Mouse (Mus musculus) embryonic facial prominence, embryonic 10.5 days (tissue): Measurements from ENCODE around the gene Rpa1. TPM values are rescaled to one million over a fixed set of nuclear protein-coding genes. Genes with fewer than 3 reads are reported as not detected.

ENCODE experiments used
- DNase-seq: peaks from one replicate; pipeline ENCODE4 v3.0.0-alpha.2; 2017; ENCODE audit warnings: low spot score
- H3K27ac ChIP-seq: fragments of 300-500 bp; sonication (generic); replicated peaks from 2 replicates; pipeline ENCODE4 v1.5.1; 2016; ENCODE audit warnings: mild to moderate bottlenecking
- H3K27me3 ChIP-seq: fragments of 300-500 bp; sonication (generic); replicated peaks from 2 replicates; pipeline ENCODE4 v1.6.1; 2016; ENCODE audit warnings: low read depth, mild to moderate bottlenecking; ENCODE audit not compliant: poor library complexity, severe bottlenecking
- H3K36me3 ChIP-seq: fragments of 300-500 bp; sonication (generic); replicated peaks from 2 replicates; pipeline ENCODE4 v1.6.1; 2016; ENCODE audit warnings: mild to moderate bottlenecking, moderate library complexity
- H3K4me1 ChIP-seq: fragments of 300-500 bp; sonication (generic); 2 replicates; pipeline ENCODE4 v1.6.1; 2016
- H3K4me3 ChIP-seq: fragments of 300-500 bp; sonication (generic); 2 replicates; pipeline ENCODE4 v1.5.1; 2016; ENCODE audit warnings: mild to moderate bottlenecking, moderate library complexity
- H3K9me3 ChIP-seq: fragments of 300-500 bp; sonication (generic); 2 replicates; pipeline ENCODE4 v1.6.1; 2016; ENCODE audit warnings: mild to moderate bottlenecking
- WGBS: fragments of 180-500 bp; shearing (Covaris S2); methylation state at CpG from one replicate; pipeline ENCODE4 v1.1.7; 2016; 5-methylcytosine and 5-hydroxymethylcytosine counted together
- polyA plus RNA-seq: library from polyadenylated mRNA; unstranded; fragments of >200 nt; fragmentation: Nextera tagmentation; extraction: Ambion mirVana; gene quantifications from 2 replicates; pipeline ENCODE4 v1.2.1, GENCODE M21; 2016

The Rpa1 gene
- polyA plus RNA-seq, 1 experiment from 2014 or later, result 192 TPM

DNA sequence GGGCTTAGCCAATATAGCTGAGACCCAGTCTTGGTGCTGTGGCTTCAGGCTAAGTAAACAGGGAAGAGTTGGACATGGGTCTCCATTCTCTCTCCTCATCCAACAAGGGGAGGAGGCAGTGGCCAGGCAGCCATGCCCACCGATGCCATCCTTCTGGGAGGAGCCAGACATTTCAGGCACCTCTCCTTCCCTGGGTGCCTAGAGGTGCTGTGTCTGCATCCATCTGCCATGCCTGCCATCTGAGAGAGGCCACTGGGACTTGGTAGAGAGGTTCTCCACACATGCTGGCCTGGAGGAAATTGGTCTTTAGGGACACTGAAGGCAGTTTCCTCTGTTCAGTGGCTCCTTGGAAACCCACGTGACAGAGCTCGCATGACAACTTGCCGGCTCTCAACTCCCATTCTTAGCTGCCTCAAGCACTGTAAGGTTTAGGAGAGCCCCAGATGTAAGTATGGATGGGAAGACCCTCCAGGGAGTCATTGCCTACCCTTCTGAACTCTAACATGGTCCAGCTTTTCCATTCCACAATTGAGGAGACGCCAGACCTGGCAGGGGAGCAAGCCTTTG is 67.6 kb downstream of the Rpa1 start:
- Histone ChIP-seq H3K27ac (no peak overlapping the region; the same call in 1 of the 2 replicates), H3K36me3 (no peaks in the 10 kb centered on the region), H3K4me3 (no peak overlapping the region), H3K27me3 (peaks cover 55% of the 10 kb centered on the region), H3K4me1 (peaks cover 59% of the 10 kb centered on the region), H3K9me3 (no peaks in the 10 kb centered on the region)
- WGBS, result 36% methylated on average over 5 of the region's 5 CpGs
- DNase-seq, result no peak

DNA sequence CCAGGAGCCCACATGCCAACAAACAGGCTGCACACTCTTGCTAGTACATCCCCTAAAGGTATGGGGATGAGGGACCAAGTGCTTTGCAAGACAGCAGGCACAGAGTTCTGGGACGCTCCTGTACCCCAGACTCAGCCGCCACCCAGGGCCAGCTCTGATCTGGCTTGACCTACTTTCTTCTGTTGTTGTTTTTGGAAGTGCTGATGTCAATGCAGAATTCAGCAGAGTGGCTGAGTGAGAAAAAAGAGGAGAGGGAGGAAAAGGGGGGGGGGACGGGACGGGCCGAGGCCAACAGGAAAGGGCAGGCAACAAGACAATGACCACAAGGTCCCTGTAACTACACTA is 68.1 kb downstream of the Rpa1 start:
- peak overlapping the region; percentile 67; the same call in 1 of the 2 replicates for H3K27ac ChIP-seq
- peaks cover 64% of the 10 kb centered on the region for H3K4me1 ChIP-seq
- WGBS, result 40% methylated on average over 5 of the region's 5 CpGs
- no peaks in the 10 kb centered on the region for H3K36me3 ChIP-seq
- no peaks in the 10 kb centered on the region for H3K9me3 ChIP-seq
- peaks cover 54% of the 10 kb centered on the region for H3K27me3 ChIP-seq
- H3K4me3 ChIP-seq, result peak overlapping the region; percentile 42; the same call in 1 of the 2 replicates
- DNase-seq, result no peak

DNA sequence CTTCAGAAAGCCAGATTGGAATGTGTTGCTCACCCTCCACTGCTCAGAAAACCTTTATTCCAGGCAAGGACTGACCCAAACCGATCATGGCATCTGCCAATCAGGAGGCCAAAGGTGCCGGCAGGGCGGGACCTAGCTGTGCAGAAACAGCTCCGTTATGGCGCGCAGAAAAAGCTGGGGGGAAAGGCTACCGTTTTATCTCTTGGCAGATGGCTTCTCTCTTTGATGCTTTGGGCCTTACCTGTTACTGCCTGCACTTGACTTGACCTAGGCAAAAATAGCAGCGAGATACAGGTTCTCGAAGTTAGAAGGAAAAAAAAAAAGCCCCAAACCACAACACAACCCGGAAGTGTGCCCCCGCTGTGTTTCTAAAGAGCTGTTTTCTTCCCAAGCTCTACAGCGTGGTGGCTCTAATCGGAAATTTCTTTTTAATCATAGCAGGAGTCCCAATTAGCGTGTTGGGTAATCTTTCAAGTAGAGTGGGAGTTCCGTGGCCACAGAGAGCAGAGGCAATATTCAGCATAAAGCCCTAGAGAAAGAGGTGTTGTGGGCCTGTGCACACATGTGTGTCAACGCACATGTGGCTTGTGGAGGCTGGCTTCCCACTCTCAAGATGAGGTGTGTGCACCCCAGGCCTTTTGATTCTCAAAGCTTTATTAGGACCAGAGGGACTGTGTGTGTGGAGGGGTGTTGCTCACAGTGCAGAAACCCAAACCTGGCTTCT is 68.6 kb downstream of the Rpa1 start:
- peaks cover 52% of the 10 kb centered on the region for H3K27me3 ChIP-seq
- H3K4me1 ChIP-seq, result peaks cover 70% of the 10 kb centered on the region
- H3K27ac ChIP-seq, result peak overlapping the region; percentile 67
- peak overlapping the region; percentile 42 for H3K4me3 ChIP-seq
- 5% methylated on average over 16 of the region's 16 CpGs for WGBS
- H3K9me3 ChIP-seq, result no peaks in the 10 kb centered on the region
- DNase-seq, result peak; percentile 77
- no peaks in the 10 kb centered on the region for H3K36me3 ChIP-seq

DNA sequence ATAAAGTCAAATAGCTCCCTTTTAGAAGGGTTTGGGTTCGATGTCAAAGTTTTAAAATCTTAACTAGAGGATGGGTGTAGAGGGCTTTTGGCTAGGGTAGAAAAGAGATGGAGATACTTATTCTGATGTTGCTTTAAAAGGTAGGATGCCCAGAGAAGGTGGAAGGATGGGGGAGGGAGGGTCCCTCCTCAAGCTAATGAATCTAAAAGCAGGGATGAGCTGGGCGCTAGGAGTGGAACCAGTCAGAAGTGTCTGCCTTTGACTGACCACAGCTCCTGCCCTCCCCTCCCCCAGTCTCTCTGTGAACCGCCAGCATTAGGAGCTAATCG is 69.1 kb downstream of the Rpa1 start:
- Histone ChIP-seq H3K27ac (peak overlapping the region; percentile 67), H3K9me3 (no peaks in the 10 kb centered on the region), H3K4me1 (peaks cover 74% of the 10 kb centered on the region), H3K27me3 (peaks cover 53% of the 10 kb centered on the region), H3K36me3 (no peaks in the 10 kb centered on the region), H3K4me3 (peak overlapping the region; percentile 42)
- WGBS, result 19% methylated on average over 4 of the region's 4 CpGs
- no peak for DNase-seq

DNA sequence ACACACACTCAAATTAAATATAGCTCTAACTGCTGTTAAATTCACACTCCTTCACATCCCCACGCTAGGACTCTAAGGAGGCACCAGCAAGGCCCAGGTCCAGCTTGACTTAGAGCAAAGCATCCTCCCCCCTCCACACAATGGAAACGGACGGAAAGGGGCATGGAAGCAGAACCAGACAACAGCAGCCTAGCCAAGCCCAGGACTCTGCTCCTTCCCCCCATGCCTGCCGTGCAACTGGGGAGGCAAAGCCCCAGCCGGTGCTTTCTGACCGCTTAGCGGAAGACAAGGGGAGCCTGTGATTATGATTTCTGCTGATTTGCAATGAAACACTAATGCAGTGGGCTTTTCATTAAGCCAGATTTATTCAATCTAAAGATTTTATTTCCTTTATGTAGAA is 70.0 kb downstream of the Rpa1 start:
- 48% methylated on average over 7 of the region's 7 CpGs for WGBS
- H3K27ac ChIP-seq, result no peak overlapping the region
- no peaks in the 10 kb centered on the region for H3K36me3 ChIP-seq
- no peaks in the 10 kb centered on the region for H3K9me3 ChIP-seq
- peaks cover 49% of the 10 kb centered on the region for H3K27me3 ChIP-seq
- peaks cover 80% of the 10 kb centered on the region for H3K4me1 ChIP-seq
- H3K4me3 ChIP-seq, result no peak overlapping the region
- no peak for DNase-seq

DNA sequence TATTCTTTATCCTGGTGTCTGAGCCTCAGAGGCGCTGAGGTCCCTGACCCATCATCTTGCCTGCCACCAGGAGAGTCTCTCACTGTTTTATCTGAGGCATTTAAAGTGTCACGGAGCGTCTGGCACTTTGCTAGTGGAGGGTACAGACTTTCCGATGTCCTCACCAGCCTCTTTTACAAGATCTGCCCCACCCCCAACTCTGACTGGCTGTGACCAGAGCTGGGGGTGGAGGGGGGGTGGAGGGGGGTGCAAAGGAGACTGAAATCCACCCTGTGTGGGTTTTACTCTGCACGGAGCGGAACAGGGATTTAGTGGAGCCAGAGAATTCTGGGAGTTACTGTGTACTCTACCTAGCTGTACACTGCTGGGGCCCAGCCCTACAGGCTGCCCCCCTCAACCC is 73.1 kb downstream of the Rpa1 start:
- Histone ChIP-seq H3K4me1 (peaks cover 65% of the 10 kb centered on the region), H3K27me3 (peaks cover 30% of the 10 kb centered on the region), H3K9me3 (no peaks in the 10 kb centered on the region), H3K36me3 (no peaks in the 10 kb centered on the region), H3K27ac (peak overlapping the region; percentile 55), H3K4me3 (peak overlapping the region; percentile 4; the same call in 1 of the 2 replicates)
- no peak for DNase-seq
- 24% methylated on average over 6 of the region's 6 CpGs for WGBS

DNA sequence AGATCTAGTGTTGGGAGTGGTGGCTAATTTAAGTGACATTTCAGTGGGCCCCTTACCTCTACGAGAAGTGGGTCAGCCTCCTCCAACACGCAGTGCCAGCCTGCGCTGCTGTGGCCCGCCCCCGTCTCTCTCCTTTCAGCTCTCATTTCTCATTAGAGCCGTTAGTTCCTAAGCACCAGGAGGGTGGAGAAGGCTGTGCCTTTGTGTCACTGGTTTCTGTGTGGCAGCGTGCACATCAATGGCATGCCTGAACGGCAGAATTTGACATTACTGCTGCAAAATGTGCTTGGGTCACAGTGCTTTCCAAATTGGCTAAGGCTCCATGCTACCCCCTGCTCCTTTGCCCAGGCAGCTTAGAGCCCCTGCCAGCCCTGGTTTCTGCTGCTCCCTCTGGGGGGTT is 74.7 kb downstream of the Rpa1 start:
- DNase-seq, result no peak
- Histone ChIP-seq H3K27me3 (peaks cover 26% of the 10 kb centered on the region), H3K9me3 (no peaks in the 10 kb centered on the region), H3K36me3 (no peaks in the 10 kb centered on the region), H3K27ac (peak overlapping the region; percentile 25; the same call in 1 of the 2 replicates), H3K4me3 (0 out of 2 replicates have a peak overlapping the region, but pooled peaks have one; percentile 4), H3K4me1 (peaks cover 51% of the 10 kb centered on the region)
- 18% methylated on average over 8 of the region's 8 CpGs for WGBS

DNA sequence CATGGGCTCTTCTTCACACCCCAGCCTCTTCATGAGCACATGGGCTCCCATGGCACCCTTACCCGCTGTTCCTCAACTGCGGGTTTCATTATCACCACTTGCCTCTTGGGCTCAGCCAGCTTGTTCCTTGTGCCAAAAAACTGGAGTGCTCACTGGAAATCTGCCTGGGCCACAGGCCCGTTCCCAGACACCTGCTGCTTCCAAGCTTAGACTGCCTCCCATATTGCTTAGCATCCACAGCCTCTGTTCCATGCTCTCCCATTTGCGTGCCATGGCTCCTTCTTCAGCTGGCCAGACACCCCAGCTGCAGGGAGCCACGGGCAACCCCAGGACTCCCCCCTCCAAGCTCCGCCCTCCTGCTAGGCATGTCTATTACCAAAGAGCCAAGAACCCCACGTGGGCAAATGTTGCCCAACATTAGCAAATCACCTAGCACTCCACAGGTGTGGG is 77.1 kb downstream of the Rpa1 start:
- DNase-seq, result no peak
- peaks cover 26% of the 10 kb centered on the region for H3K27me3 ChIP-seq
- WGBS, result 74% methylated on average over 7 of the region's 7 CpGs
- H3K27ac ChIP-seq, result no peak overlapping the region
- H3K4me1 ChIP-seq, result peaks cover 64% of the 10 kb centered on the region
- no peaks in the 10 kb centered on the region for H3K36me3 ChIP-seq
- no peak overlapping the region for H3K4me3 ChIP-seq
- H3K9me3 ChIP-seq, result no peaks in the 10 kb centered on the region

DNA sequence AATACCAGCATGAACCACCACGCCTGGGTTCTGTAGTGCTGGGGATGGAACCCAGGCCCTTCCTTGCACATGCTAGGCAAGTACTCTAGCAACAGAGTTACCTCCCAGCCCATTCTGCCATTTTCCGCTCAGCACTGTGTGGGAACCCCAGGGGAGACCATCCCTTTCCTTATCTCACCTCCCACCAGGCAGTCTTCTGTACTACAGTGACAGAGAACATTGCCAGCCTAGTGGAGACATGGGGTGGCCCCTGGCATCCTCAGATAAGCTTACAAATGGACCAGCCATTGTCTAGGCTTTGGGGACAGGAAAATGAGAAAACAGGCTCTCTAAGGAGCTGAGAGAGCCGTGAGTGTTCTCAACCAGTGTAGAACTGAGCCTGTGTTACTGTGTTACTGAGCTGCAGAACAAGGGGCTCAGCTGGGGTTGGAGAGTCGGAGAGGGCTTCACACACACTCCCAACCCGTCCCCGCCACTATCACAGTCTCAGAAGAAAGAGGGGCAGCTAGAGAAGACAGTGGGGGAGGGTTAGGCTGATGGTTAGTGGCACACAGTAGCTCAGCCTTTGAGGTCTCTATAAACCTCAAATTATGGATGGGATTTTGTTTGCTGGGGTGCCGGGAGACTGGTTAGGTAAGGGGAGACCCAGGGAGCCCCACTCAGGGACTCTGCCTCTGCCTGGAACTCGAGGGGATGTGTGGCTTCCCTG is 77.7 kb downstream of the Rpa1 start:
- DNase-seq, result no peak
- H3K4me3 ChIP-seq, result no peak overlapping the region
- H3K27ac ChIP-seq, result no peak overlapping the region
- peaks cover 25% of the 10 kb centered on the region for H3K27me3 ChIP-seq
- no peaks in the 10 kb centered on the region for H3K36me3 ChIP-seq
- WGBS, result 68% methylated on average over 8 of the region's 8 CpGs
- peaks cover 64% of the 10 kb centered on the region for H3K4me1 ChIP-seq
- no peaks in the 10 kb centered on the region for H3K9me3 ChIP-seq

DNA sequence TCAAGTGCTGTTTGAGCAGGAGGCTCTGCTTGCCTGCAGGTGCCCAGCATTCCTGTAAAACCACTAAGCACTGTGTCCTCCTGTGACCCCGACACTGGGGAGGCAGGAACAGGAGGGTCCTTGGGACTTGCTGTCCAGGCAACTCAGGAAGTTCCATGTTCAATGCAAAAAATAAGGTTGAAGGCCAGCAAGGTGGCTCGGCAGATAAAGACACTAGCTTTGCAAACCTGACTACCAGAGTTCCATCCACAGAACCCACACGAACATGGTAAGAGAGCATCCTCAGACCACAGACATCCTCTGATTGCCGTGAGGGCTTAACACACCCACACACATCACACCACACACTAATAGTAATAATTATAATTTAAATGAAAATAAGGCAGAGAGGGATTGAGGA is 78.9 kb downstream of the Rpa1 start:
- Histone ChIP-seq H3K4me3 (no peak overlapping the region), H3K27ac (no peak overlapping the region), H3K4me1 (peaks cover 64% of the 10 kb centered on the region), H3K27me3 (peaks cover 22% of the 10 kb centered on the region), H3K9me3 (no peaks in the 10 kb centered on the region), H3K36me3 (no peaks in the 10 kb centered on the region)
- 73% methylated on average over 4 of the region's 4 CpGs for WGBS
- DNase-seq, result no peak

DNA sequence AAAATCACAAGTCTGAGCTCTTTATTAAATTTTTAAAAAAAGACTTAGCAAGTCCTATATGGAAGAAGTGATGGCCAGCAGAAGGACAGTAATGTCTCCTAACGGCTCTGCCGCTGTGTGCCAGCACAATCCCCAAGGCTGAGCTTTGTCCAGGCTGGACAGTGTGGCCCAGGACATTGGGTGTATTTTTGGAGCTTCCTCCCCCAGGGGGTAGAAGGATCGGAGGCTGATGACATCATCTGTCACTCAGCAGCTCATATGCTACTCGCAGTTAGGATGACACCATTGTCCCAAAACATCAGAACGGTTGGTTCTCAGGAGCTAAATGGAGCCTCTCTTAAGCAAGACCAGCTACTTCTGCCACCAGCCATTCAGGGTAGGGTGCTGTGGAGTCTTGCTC is 79.6 kb downstream of the Rpa1 start:
- H3K27me3 ChIP-seq, result peaks cover 21% of the 10 kb centered on the region
- peaks cover 67% of the 10 kb centered on the region for H3K4me1 ChIP-seq
- WGBS, result 67% methylated on average over 5 of the region's 5 CpGs
- DNase-seq, result no peak
- H3K36me3 ChIP-seq, result no peaks in the 10 kb centered on the region
- no peaks in the 10 kb centered on the region for H3K9me3 ChIP-seq
- H3K4me3 ChIP-seq, result no peak overlapping the region
- H3K27ac ChIP-seq, result no peak overlapping the region

DNA sequence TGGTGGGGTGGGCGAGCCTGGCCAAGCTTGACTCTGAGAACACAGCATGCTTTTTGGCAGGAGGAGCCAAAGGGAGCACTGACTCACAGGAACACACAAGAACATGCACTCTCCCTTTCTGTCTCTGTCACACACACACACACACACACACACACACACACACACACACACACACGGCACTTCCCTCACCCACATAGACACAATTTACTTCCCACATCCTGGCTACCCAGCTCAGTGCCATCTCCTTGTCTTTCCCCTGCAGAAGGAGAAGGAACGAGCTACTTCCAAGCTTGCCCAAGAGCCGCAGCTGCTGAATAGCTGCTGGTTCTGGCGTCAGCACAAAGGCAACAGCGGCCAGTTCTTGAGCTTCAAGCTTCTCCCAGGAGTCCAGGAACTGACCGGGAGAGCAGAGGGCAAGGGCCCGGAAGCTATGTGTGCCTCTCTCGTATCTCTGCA is 80.3 kb downstream of the Rpa1 start:
- peaks cover 67% of the 10 kb centered on the region for H3K4me1 ChIP-seq
- H3K27ac ChIP-seq, result no peak overlapping the region
- H3K36me3 ChIP-seq, result no peaks in the 10 kb centered on the region
- DNase-seq, result no peak
- no peaks in the 10 kb centered on the region for H3K9me3 ChIP-seq
- no peak overlapping the region for H3K4me3 ChIP-seq
- 41% methylated on average over 9 of the region's 9 CpGs for WGBS
- H3K27me3 ChIP-seq, result peaks cover 20% of the 10 kb centered on the region

DNA sequence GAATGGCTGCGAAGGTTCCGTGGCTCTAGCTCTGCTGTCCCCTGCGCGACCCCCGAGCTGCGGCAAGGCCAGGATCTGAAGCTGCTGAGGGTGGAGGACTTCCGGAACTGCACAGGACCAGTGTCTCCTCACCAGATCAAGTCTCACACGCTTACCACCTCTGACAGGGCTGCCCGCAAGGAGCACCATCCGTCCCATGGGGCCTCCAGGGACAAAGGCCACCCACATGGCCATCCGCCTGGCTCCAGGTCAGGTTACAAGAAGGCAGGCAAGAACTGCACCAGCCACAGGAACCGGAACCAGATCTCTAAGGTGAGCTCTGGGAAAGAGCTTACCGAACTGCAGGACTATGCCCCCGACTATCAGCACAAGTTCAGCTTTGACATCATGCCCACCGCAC is 82.6 kb downstream of the Rpa1 start:
- H3K4me3 ChIP-seq, result no peak overlapping the region
- WGBS, result 56% methylated on average over 15 of the region's 15 CpGs
- H3K27me3 ChIP-seq, result peaks cover 17% of the 10 kb centered on the region
- H3K36me3 ChIP-seq, result no peaks in the 10 kb centered on the region
- H3K27ac ChIP-seq, result peak overlapping the region; percentile 49; the same call in 1 of the 2 replicates
- H3K4me1 ChIP-seq, result peaks cover 75% of the 10 kb centered on the region
- DNase-seq, result no peak
- H3K9me3 ChIP-seq, result no peaks in the 10 kb centered on the region
